Mouse (Mus musculus) embryonic fibroblast, embryonic 13.5 days (primary cell): ENCODE results near the gene Preb.

Experiments used
- CTCF ChIP-seq: IDR thresholded peaks from 2 replicates; pipeline ENCODE4 v1.5.1; 2011; ENCODE audit warnings: mild to moderate bottlenecking, control low read depth, low read length, moderate library complexity, borderline replicate concordance; ENCODE audit not compliant: insufficient read depth
- POLR2A ChIP-seq: IDR thresholded peaks from 2 replicates; pipeline ENCODE4 v1.6.1; 2011; ENCODE audit warnings: low read depth, mild to moderate bottlenecking, control low read depth, low read length, moderate library complexity

DNA sequence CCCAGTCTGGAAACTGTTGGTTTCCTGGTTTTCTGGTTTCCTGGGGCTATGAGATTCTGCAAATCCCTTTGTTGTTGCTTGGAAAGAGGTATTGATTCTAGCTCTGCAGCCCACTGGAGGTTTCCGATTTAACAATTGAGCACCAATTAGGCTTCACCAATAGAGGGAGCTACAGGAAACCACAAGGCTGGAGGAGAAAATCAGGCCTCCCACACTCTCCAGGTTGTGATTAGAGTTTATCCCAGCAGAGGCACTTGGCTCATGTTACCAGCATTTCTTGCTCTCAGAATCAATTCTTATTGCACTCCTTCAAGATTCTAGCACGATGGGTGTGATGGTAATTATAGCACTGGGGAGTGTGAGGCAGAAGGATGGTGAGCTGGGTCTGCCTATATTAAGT, 22.2 kb upstream of the Preb start:
- TF ChIP-seq CTCF (no peak), POLR2A (no peak)
